Mouse (Mus musculus): ENCODE results near the gene Gm10118. TPM values are rescaled to one million over a fixed set of nuclear protein-coding genes. Genes with fewer than 3 reads are reported as not detected.

The Gm10118 gene
- polyA plus RNA-seq, 1 experiment from 2014 or later, result 0.26 TPM

Other genes with a start within 250 kb of the Gm10118 start
- 3.7 and 5.2 TPM in 2 replicates for gene Lrrtm3, start 162.8 kb upstream of the Gm10118 start, polyA plus RNA-seq (2016; fragmentation: Nextera tagmentation; extraction: Ambion mirVana)